Mouse (Mus musculus): ENCODE data around the gene Slc1a6.
"Not testable (repeated sequence)": the region's sequence is repeated elsewhere in the genome, so short reads cannot be mapped to it uniquely, and the experiment has no call there.

The Slc1a6 gene

DNA sequence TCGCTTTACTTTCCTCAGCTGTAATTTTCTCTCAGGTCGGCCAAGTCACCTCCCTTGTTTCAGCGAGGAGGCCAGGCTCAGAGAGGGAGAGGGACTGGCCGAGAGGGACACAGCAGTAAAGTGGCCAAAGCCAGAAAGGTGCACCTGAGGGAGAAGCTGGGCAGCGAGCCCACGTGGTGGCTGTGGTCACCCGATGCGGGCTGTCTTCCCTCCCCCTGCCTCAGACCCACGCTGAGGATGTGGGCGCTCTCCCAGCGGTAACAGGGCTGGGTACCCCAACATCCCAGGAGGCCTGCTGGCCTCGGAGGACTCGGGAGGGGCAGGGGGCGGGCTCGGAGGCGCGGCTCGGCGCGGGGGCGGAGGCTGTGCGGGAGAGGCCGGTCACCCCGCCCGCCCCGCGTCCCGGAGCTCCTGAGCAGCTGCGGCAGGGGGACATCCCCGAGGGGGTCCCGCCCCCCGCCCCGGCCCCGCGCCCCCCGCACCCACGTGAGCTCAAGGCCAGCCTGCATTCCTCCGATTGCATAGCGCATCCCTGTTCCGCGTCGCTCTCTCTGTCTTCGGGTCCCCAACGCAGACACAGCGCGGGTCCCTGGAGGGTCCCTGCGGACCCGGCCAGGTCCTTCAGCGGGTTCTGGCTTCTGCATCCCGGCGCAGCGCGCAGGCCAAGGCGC is at the start of gene Slc1a6:
Gene Slc1a6, plus strand, starts transcription at position 516 of the 671 bp plus-strand sequence.
- peak; percentile 20 for DNase-seq

DNA sequence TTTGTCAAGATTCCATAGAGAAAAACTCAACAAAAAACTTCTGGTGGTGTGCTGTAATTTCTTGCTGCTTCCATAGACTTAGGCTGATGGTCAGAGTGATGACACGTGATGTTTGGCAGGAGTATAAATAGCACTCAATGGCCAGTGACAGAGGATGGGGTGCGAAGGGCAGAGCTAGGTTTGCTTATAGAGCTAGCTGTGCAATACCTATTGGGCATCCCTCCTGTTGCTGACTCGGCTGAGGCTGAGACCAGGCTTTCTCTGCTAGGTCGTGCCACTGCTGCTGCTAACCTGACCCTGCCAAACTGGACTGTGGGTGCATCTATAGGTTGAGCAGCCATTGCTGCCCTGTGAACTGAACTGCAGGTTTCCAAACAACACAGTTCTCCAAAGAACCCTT is 40.5 kb upstream of the Slc1a6 start:
- no peak for DNase-seq

- no peak for DNase-seq
Measured at GRCm38 (mm10) chr10:78743721-78744120, 36.6 kb upstream of the Slc1a6 start.

- DNase-seq, result peak; percentile 13
Measured at GRCm38 (mm10) chr10:78745453-78746232, 34.7 kb upstream of the Slc1a6 start.

GRCm38 (mm10) chr10:78747035-78747721 is 33.1 kb upstream of the Slc1a6 start:
- DNase-seq, result no peak

GRCm38 (mm10) chr10:78748161-78748560 is 32.1 kb upstream of the Slc1a6 start:
- DNase-seq, result no peak

DNA sequence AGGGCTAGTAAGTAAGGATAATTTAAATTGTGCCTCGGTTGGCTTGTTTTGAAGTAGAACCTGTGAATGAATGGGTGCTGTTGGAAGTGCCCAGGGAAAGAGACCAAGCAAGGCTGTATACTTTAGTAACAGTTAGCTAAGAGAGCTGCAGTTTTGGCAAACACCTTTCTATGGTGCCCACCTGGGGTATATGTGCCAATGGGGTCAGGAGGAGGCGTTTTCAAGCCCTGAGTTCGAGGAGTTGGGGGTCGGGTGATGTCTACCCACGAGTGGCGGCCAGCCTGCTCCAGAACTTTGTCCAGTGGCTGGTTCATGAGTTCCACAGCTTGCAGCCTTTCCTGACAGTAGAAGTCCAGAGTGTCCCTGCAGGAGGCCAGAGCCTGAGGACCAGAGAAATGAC is 31.4 kb upstream of the Slc1a6 start:
- DNase-seq, result no peak

GRCm38 (mm10) chr10:78752452-78753191 is 27.7 kb upstream of the Slc1a6 start, which contains the start of gene Ccdc105:
Gene Ccdc105 (minus strand): TSS chr10:78753065.
- DNase-seq, result peak; percentile 41

GRCm38 (mm10) chr10:78756021-78756420 is 24.3 kb upstream of the Slc1a6 start:
- DNase-seq, result peak; percentile 70

DNA sequence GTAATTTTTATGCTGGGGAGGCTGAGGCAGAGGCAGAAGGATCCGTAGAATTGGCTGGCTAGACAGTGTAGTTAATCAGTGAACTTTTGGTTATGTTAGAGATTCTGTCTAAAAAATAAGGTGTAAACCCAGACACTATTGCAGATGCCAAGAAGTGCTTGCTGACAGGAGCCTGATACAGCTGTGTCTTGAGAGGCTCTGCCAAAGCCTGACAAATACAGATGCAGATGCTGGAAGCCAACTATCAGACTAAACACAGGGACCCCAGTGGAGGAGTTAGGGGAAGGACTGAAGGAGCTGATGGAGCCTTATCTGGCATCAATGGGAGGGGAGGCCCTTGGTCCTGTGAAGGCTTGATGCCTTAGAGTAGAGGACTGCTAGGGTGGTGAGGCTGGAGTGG is 14.7 kb upstream of the Slc1a6 start:
- DNase-seq, result no peak

DNA sequence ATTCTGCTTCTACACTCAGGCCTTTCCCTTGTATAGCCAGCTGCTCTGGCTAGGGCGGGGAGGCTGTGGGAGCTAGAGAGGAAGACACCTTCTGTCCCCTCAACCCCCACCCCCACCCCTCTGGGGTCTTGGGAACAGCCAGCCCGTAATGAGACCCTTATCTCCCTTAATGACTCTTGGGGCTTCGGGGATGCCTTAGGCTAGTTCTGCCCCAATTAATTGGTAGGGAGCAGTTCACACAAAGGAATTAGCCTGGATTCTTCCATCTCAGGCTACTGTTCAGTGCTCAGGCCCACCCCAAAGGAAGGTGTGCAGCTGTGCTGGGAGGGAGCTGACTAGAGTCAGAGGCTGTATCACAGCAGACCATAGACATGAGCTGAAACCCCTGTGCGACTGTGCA is 4.5 kb upstream of the Slc1a6 start:
- DNase-seq, result no peak

GRCm38 (mm10) chr10:78779527-78779926 is 769 bp upstream of the Slc1a6 start:
- DNase-seq, result no peak

GRCm38 (mm10) chr10:78787566-78788087 is 7.3 kb downstream of the Slc1a6 start:
- peak; percentile 77 for DNase-seq

DNA sequence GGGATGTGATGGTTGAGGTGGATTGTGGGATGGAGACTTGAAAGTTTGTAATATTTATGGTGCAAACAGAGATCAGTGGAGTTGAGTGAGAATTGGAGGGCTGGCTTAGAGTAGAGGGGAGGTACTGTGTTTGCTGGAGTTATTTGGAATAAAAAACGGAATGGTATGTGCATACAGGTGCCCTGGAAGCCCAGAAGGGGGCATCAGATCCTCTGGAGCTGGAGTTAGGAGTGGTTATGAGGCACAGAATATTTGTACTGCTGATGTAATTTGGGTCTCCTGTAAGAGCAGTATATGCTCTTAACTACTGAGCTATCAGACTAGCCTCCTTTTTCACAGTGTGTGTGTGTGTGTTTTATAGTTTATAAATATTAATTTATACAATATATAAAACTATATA is 10.3 kb downstream of the Slc1a6 start:
- DNase-seq, result no peak

GRCm38 (mm10) chr10:78801449-78801848 is 21.2 kb downstream of the Slc1a6 start:
- no peak for DNase-seq

- DNase-seq, result no peak
Measured at GRCm38 (mm10) chr10:78812358-78813060, 32.2 kb downstream of the Slc1a6 start.

DNA sequence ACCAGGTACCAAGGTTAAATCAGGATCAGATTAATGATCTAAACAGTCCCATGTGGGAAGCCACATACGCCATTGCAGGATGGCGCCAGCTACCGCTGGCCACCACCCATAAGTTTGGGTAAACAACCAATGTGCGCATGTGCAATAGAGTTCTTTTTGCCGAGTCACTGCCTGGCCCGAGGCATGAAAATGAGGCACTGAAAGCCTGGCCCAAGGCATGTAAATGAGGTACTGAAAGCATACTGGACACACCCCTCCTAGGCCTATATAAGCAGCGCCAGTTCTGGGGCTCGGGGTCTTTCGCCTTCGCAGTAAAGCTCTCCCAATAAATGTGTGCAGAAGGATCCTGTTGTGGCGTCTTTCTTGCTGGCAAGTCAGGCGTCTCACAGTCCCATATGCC is 60.2 kb downstream of the Slc1a6 start:
- not testable (repeated sequence) for DNase-seq

DNA sequence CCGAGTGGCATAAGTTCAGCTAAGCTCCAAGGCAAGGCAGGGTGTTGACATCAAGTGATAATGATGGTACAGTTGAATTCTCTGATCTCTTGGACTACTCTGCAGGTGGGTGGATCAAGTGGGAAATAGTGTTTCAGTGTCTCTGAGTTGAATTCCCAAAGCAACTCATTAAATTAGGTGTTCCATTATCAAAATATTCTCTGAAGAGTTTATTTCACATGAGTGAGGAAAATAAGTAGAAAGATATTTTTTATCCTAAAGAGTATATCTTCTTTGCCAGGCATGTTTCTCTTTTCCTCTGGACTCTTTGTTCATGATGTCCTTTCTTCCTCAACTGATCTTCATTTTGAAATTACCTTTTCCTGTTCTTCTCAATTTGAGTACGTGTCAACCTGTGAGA is 71.8 kb downstream of the Slc1a6 start, which contains the start of gene Olfr1356:
Gene Olfr1356, minus strand, starts transcription at position 101 of the 400 bp plus-strand sequence.
- DNase-seq, result no peak
